Mouse (Mus musculus) cerebellum, postnatal 14 days (tissue): ENCODE results near the gene Tmem214.
"Not testable (repeated sequence)": the region's sequence is repeated elsewhere in the genome, so short reads cannot be mapped to it uniquely, and the experiment has no call there.

Experiments used
- DNase-seq, 2 experiments: peaks; one replicate each; pipeline ENCODE4 v3.0.0; 2021; ENCODE audit warnings: mixed read lengths in 2 of 2

Gene Tmem214

DNA sequence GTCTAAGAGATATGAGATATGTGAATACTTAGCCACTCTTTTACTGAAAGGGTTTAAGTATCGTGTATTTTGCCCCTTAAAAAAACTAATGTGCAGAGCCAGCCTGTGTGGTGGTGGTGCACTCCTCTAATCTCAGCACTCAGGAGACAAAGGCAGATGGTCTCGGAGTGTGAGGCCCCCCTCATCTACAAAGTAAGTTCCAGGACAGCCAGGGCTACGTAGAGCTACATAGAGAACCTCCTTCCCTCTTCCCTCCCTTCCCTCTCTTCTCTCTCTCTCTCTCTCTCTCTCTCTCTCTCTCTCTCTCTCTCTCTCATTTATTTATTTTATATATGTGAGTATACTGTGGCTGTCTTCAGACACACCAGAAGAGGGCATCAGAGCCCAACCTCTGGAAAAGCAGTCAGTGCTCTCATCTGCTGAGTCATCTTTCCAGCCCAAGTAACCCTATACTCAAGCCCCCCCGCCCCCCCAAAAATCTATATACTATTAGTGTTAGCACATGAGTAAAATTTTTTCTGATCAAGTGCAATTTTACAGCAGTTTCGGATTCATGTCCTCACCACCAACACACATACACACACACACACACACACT is 11.6 kb downstream of the Tmem214 start:
- no peak for DNase-seq

DNA sequence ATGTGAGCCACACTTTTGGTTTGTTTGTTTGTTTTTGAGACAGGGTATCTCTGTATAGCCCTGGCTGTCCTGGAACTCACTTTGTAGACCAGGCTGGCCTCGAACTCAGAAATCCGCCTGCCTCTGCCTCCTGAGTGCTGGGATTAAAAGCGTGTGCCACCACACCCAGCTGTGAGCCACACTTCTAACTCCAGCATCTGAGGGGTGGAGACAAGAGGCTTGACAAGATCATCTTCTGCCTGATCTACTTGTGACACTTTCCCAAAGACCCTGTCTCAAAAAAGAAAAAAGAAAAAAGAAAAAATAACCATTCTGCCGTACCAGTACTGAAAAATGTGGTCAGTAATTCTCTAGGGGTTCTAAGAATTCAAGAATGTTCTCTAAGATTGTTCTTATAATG is 14.0 kb downstream of the Tmem214 start:
- DNase-seq = not testable (repeated sequence)

- no peak for DNase-seq
Measured at GRCm38 (mm10) chr5:30886209-30886608, 18.4 kb downstream of the Tmem214 start.

DNA sequence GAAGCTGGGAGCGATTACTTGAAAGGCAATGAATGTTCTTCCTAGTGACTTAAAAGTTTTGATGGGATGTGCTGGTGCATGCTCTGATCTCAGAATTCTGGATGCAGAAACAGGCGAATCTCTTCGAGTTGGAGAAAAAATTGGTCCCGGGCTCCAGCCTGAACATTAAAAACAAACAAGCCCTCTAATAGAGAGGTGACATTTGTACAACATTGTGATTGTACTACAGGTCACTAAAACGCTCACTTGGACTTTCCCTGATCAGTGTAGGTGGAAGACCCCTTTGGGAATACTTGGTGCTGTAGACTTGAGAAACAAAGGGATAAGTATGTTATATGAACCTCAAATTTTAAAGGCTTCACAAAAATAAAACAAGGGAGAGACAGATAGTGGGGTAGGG is 18.9 kb downstream of the Tmem214 start:
- no peak for DNase-seq

DNA sequence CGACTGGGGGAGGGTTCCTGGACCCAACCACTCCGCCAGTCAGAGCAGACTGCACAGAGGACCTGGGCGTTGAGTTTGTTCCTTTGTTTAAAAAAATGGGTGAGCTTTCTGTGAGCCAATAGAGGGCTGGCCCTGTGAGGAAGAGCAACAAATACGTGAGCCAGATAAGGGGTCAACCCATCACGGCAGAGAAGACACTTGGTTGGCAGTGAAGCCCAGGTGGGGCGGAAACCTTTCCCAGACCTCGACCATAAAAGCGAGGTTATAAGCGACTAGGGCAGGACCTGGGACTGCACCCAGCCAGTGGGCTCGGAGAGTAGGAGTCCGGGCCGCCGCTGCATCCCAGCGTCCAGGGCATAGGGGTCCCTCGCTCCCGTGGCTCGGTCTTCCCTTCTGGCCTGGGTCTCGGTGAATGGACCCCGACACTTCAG is 19.5 kb downstream of the Tmem214 start:
- peak; percentile 80 for DNase-seq

GRCm38 (mm10) chr5:30887858-30888336 is 20.1 kb downstream of the Tmem214 start:
- peak; percentile 94 to 95 for DNase-seq

- peak; percentile 98 for DNase-seq
Measured at GRCm38 (mm10) chr5:30888337-30889087, 20.7 kb downstream of the Tmem214 start, which contains the start of gene Agbl5. Gene Agbl5 (plus strand): TSS chr5:30888694.

- no peak for DNase-seq
Measured at GRCm38 (mm10) chr5:30889088-30889754, 21.4 kb downstream of the Tmem214 start.

GRCm38 (mm10) chr5:30890375-30890774 is 22.6 kb downstream of the Tmem214 start:
- no peak for DNase-seq

DNA sequence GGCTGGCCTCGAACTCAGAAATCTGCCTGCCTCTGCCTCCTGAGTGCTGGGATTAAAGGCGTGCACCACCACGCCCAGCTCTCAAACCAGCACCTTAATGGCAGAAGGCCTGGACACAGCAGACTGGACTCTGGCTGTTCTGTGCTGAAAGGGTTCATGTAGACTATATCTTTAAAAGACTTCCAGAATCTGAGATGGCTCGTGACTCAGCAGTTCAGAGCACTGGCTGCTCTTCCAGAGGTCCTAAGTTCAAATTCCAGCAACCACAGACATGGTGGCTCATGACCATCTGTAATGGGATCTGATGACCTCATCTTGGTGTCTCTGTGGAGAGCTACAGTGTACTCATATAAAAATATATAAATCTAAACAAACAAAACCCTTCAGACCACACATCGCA is 34.0 kb downstream of the Tmem214 start:
- no peak for DNase-seq

DNA sequence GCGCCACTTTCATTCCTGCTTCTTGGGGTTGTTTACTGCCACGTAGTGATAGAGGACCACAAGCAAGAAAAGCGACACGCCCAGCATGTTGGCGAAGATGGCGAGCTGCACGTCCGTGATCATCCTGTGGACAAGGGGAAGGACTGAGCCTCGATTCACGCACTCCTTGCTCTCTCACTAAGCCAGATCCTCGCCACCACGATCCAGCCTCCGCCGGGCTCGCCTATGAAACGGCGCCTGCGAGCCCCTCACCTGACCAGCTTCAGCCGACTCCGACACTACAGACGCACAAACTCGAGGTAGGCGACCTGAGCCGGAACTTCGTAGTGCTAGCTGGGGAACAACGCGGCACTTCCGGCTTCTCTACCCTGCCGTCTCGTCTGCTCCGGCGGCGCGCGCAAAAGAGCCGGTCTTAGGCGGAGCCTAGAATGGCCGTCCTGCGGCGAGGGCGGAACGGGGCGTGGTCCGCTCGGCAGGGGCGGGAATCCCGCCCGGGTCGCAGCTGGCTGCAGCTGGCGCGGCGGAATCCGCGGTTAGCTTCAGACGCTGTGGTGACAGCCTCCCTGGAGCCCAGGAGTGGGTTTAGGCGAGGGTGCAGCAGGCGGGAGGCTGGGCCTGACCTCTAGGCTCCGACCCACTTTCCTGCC is 39.7 kb downstream of the Tmem214 start, which contains the start of gene Ost4:
Ost4 (minus strand) TSS at position 376 of the 647 bp plus-strand sequence.
- peak; percentile 93 to 94 for DNase-seq

- DNase-seq = peak in 1 of 2 experiments; percentile 25
Measured at GRCm38 (mm10) chr5:30908426-30909299, 40.9 kb downstream of the Tmem214 start.

DNA sequence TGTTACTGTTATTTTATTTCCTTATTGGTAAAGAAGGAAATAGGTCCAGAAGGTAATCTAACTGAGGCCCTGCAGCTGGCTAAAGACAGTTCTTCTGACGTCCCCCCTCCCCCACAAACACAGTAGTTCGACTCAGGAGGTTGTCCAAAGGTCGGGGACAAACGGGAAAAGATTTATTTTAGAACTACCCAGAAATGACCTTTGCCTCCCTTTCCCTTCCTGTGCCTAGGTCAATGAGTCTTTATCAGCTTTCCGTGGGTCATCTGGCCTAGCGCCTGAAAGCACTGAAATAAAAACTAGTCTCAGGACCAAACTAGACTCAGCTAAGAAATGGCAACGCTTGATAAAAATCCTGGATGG is 41.5 kb downstream of the Tmem214 start:
- DNase-seq = no peak

- no peak for DNase-seq
Measured at GRCm38 (mm10) chr5:30909863-30910262, 42.1 kb downstream of the Tmem214 start.

DNA sequence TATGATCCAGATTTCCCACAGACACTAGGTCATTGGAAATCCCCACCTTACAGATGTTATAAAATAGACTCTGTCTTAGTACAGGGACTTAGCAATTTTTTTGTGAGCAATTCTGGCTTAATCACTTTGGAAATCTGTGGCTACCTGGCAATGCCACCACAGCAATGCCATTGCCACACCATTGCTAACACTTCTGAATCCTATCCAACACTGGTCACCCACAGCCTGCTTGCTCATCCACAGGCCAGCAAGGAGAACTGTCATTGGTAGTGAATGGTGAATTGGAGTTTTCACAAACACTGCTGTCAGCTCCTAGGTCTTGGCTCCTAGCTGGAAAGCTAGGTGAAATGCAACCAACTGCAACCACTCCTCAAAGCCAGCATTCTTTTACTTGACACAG is 42.7 kb downstream of the Tmem214 start:
- no peak for DNase-seq

DNA sequence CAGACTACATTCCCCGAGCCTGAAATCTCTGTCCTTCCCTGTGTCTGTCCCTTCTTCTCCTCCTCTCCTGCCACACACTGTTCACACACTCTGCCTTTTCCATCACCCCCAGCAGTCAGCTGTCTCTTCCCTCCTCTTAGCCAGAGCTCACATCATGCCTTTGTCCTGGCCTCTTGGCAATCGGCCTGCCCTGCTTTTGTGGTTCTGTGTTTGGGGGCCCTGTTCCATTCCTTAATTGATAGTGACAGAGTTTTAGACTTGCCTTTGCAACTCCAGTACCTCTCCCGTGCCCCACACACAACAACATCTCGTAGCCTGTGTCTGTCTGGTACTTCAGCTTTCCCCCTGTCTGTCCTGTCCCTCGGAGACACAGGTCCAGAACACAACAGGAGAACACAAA is 44.3 kb downstream of the Tmem214 start:
- no peak for DNase-seq

- no peak for DNase-seq
Measured at GRCm38 (mm10) chr5:30913060-30913841, 45.4 kb downstream of the Tmem214 start, which contains the start of gene Emilin1. Gene Emilin1 (plus strand): TSS chr5:30913402.

DNA sequence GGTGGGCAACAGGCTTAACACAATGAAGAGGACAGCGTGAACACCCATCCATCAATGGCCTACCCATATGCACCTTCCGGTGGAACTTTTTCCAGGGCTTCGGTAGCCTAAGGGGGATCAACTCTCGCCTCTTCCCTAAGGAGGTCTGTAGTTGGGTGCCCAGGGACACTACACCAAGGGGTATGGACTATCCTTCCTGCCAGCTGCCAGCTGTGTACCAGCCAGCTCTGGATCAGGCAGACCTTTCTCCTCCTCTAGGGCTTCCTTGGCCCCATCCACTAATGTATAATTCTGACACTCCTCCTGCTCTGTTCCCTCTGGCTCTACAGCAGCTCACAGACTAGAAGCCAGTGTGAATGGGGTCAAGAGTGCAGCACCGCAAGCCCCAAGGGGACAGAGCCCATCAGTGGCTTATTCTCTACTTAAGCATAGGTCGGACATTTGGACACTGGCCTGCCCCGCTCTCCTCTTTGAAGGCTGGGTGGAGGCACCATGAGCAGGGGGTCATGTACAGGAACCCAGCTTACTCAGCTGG is 46.4 kb downstream of the Tmem214 start:
- no peak for DNase-seq

- DNase-seq = no peak
Measured at GRCm38 (mm10) chr5:30914849-30915248, 47.0 kb downstream of the Tmem214 start.

GRCm38 (mm10) chr5:30915456-30915855 is 47.6 kb downstream of the Tmem214 start:
- no peak for DNase-seq

- DNase-seq = peak; percentile 79 to 83
Measured at GRCm38 (mm10) chr5:30915974-30916433, 48.2 kb downstream of the Tmem214 start.
